Mouse (Mus musculus) left cerebral cortex, postnatal 14 days (tissue): ENCODE data around the gene Litaf. TPM values are rescaled to one million over a fixed set of nuclear protein-coding genes. Genes with fewer than 3 reads are reported as not detected.
A peak's percentile ranks its signal among the peaks of the same experiment; 100 is the strongest.

Experiments
- DNase-seq, 2 experiments: peaks; one replicate each; pipeline ENCODE4 v3.0.0; 2021 to 2022; ENCODE audit warnings: low spot score in 2 of 2, mixed read lengths in 1 of 2
- intact Hi-C: fragments of 180-260 bp; cut with DNase I; formaldehyde crosslinking; loops from one replicate; pipeline ENCODE4 v1.15.1; 2025
- microRNA-seq, 2 experiments: library from miRNA; unstranded; fragments of <30 nt; microRNA quantifications; one replicate each; pipeline ENCODE4 v1.2.0; 2022
- total RNA-seq, 2 experiments: library from RNA; stranded (reverse); gene quantifications; 2 replicates each; pipeline ENCODE4 v1.2.3; 2021

Gene Litaf
- total RNA-seq, 2 experiments from 2014 or later = 8.0 to 10.0 TPM

GRCm38 (mm10) chr16:10943257-10943656, 122.7 kb downstream of the Litaf start:
- intact Hi-C loops = loop anchor here (5.0 kb wide), 1 partner anchor 89 kb away; no protein-coding TSS in a partner anchor
- DNase-seq = no peak

DNA sequence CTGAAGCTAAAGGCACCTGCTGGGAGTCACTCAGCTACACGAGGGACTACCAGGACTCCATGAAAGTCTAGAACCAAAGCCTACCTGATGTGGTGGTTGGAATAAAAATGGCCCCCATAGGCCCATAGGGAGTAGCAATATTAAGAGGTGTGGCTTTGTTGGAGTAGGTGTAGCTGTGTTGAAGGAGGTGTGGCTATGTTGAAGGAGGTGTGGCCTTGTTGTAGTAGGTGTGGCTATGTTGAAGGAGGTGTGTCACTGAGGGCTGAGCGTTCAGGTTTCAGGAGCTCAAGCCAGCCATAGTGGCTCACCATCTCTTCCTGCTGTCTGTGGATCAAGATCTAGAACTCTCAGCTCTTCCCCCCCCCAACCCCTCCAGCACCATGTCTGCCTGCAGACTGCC, 125.3 kb downstream of the Litaf start:
- intact Hi-C loops = loop anchor here (5.0 kb wide), 1 partner anchor 92 kb away; no protein-coding TSS in a partner anchor
- DNase-seq = no peak

GRCm38 (mm10) chr16:10939932-10940331, 126.0 kb downstream of the Litaf start:
- intact Hi-C loops = loop anchor here (5.0 kb wide), 1 partner anchor 92 kb away; no protein-coding TSS in a partner anchor
- DNase-seq = no peak

DNA sequence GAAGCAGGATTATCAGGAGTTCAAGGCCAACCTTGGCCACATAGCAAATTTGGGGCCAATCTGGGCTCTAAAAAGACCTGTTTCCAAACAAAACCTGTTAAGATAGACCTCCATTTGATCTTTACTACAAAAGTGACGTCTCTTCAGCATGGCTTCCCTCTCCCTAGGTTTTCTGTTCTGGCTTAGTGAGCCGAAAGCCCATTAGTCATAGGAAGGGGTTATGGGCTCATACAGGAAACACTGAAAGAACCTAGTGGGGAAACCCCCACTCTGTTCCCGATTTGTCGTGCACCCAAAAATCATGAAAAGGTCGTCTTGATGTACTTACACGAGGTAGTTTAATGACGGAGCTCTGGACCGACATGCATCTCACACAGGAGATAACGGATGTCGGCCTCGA, 128.5 kb downstream of the Litaf start:
- DNase-seq = no peak
- intact Hi-C loops = no loop called here

DNA sequence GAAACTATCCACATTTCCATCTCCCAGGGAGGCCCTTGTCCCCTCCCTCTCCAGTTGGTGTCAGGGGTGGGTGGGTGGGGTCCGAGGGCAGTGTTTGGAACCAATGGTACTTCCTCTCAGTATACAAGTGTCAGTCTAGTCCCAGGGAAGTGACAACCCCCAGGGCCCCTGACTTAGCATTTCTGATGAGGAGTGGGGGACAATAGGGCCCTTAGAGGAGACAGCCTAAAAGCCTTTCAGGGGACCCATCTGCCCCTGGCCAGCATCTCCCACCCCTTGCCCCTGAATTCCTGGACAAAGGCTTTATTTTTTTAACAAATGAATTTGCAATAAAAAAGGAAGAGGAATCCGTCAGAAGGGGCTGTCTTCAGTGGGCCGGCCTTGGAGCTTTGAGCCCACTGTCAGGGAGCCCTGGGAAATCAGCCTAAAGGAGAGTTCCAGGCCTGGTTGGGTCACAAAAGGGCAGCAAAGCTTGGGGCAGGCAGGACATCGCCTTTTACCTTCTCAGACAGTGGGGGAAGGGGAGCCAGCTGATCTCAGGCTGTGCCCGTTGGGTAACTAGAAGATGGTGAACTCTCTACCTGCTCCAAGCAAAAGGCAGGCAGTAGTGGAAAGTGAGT, 129.1 kb downstream of the Litaf start:
- intact Hi-C loops = no loop called here
- DNase-seq = no peak

DNA sequence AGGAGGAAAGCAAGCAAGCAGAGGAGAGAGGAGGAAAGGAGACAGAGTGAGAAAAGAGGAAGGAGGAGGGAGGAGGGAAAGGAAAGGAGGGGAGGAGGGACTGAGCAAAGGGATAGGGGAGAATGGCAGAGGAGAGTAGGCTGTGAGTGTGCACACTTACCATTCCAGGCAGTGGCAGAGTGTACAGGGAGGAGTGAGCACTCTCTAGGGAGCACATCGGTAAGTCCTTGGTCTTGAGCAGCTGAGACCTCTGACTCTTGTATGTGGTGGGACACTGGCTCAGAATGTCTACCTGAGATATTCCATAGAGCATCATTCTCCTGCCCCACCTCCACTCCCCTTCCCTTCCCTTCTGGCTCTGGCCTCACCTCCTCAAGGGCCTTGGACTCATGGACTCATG, 131.9 kb downstream of the Litaf start:
- no peak for DNase-seq
- intact Hi-C loops = no loop called here

- no peak for DNase-seq
- intact Hi-C loops = no loop called here
These were observed 132.6 kb downstream of the Litaf start for GRCm38 (mm10) chr16:10933372-10933771.

- intact Hi-C loops = loop anchor here (5.0 kb wide), 1 partner anchor 45 kb away; no protein-coding TSS in a partner anchor
- DNase-seq = no peak
These were observed 138.9 kb downstream of the Litaf start for GRCm38 (mm10) chr16:10927026-10927425.

DNA sequence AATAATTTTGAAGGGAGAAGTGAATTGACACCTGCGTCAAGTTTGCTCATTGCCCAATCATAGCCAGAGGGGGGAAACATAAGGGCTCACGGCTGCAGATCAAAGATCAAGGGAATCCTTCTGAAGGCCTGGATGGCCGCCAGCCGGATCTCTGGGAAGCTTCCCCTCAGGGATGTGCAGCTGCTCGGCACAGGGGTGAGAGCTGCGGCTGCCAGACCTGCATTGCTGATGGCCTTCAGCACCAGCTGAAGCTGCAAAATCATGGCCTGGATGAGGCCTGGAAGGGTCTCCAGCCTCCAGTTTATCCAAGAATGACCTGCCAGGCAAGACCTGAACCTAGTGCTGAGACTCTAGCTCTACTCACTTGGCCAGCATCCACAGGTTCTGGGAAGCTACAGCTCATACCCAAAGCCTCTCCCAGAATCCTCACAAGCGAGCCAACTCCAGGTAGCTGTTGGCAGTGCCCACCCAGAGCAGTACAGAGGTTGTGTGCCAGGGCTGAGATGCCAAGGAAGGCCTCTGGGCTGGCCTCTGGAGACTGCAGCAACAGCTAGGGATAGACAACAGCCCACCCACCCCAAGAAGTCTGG, 140.3 kb downstream of the Litaf start:
- peak in 1 of 2 experiments; percentile 20 for DNase-seq
- intact Hi-C loops = loop anchor here (5.0 kb wide), 1 partner anchor 43 kb away; no protein-coding TSS in a partner anchor

GRCm38 (mm10) chr16:10923561-10923960, 142.4 kb downstream of the Litaf start:
- DNase-seq = no peak
- intact Hi-C loops = no loop called here

DNA sequence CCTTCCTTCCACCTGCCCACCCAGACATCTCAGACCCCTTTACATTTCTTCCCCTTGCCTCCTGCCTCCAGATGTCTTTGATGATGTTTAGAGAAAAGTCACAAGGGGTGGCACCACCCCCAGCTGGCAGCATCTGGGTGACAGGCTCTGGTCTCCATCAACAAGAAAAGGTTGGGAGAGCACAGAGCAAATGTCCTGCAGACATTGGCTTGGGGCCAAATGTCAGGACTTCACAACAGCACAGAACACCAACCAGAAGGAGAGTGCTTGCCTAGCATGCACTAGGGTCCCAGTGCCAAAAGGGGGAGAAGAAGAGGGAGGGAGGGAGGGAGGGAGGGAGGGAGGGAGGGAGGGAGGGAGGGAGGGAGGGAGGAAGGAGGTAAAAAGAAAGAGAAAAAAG, 146.1 kb downstream of the Litaf start:
- DNase-seq = no peak
- intact Hi-C loops = no loop called here

DNA sequence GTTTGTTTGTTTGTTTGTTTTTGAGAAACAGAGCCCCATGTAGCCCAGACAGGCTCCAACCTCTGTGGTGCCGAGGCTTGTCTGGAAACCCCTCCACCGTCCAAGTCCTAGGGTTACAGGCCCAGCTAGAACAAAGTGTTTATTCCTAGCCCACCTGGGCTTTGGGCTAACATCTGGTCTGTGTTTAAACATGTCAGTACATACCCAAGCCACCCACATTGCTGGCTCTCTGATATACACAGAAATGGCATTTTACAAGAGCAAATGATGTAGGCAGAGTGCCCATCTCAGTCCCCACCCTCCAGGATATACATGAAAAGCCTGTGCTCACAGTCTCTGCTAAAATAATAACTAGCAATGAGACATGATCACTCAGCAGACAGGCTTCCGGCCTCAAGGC, 149.7 kb downstream of the Litaf start:
- DNase-seq = no peak
- intact Hi-C loops = no loop called here

- no peak for DNase-seq
- intact Hi-C loops = no loop called here
These were observed 150.9 kb downstream of the Litaf start for GRCm38 (mm10) chr16:10915066-10915465.

- intact Hi-C loops = no loop called here
- no peak for DNase-seq
These were observed 154.9 kb downstream of the Litaf start for GRCm38 (mm10) chr16:10911061-10911460.

DNA sequence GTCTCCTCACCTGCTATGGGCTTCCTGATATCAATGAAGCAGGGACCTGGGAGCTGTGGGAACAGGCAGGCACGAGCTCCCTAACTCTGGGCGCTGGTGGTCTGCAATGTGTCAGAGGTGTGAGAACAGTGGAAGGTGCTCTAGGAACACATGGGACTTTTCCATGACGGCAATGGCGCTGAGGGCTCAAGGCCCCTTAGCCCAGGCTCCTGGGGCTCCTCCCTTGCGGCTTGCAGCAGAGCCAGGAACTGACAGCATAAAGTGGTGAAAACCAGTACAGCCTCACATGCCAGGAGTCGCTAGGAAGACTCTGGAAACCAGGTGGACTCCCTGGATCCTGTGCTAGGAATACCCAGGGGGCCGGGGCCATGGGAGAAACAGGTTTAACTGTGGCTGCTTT, 155.4 kb downstream of the Litaf start:
- intact Hi-C loops = no loop called here
- DNase-seq = no peak

Small RNAs within 50 kb of the gene (microRNA-seq; reads per million reads assigned to microRNA genes)
- gene Gm26268 = 0 reads per million in 2 experiments

Other genes starting within 250 kb of the Litaf start
- under 1 TPM; 0.19 to 0.40 TPM for gene Rmi2, start 231.1 kb downstream of the Litaf start, total RNA-seq
- 100 to 1,000 TPM; 180 to 190 TPM for gene Snn, start 5.2 kb downstream of the Litaf start, total RNA-seq
- gene Txndc11, start 68.5 kb upstream of the Litaf start, total RNA-seq = 10 to 100 TPM; 35.0 to 37.1 TPM
- gene Zc3h7a, start 110.2 kb upstream of the Litaf start, total RNA-seq = 10 to 100 TPM; 54.2 to 68.5 TPM
- 10 to 100 TPM; 49.1 to 53.8 TPM for gene Rsl1d1, start 137.2 kb upstream of the Litaf start, total RNA-seq
- gene Gspt1, start 188.2 kb upstream of the Litaf start, total RNA-seq = 10 to 100 TPM; 83.9 to 86.9 TPM
- gene Tnfrsf17, start 247.7 kb upstream of the Litaf start, total RNA-seq = not detected